Mouse (Mus musculus) liver, embryonic 16.5 days (tissue): Measurements from ENCODE around the gene Zc3h6. TPM values are rescaled to one million over a fixed set of nuclear protein-coding genes. Genes with fewer than 3 reads are reported as not detected.

Source experiments
- ATAC-seq: fragments of 200-750 bp; cut with Nextera tagmentation; 2 replicates; pipeline ENCODE4 v1.8.0; 2017; ENCODE audit warnings: low read depth, mild to moderate bottlenecking, moderate number of reproducible peaks, moderate library complexity
- H3K27ac ChIP-seq: fragments of 300-500 bp; sonication (generic); 2 replicates; pipeline ENCODE4 v1.5.1; 2014; ENCODE audit warnings: mild to moderate bottlenecking, low read length
- H3K27me3 ChIP-seq: fragments of 300-500 bp; sonication (generic); 2 replicates; pipeline ENCODE4 v1.6.1; 2014; ENCODE audit warnings: low read depth, low read length, mixed read lengths; ENCODE audit not compliant: control insufficient read depth, insufficient read depth
- H3K36me3 ChIP-seq: fragments of 300-500 bp; sonication (generic); 2 replicates; pipeline ENCODE4 v1.6.1; 2014; ENCODE audit warnings: mild to moderate bottlenecking; ENCODE audit not compliant: control insufficient read depth, insufficient read depth
- H3K4me1 ChIP-seq: fragments of 300-500 bp; sonication (generic); 2 replicates; pipeline ENCODE4 v1.6.1; 2014; ENCODE audit warnings: low read depth, low read length, mixed read lengths; ENCODE audit not compliant: control insufficient read depth
- H3K4me2 ChIP-seq: fragments of 300-500 bp; sonication (generic); 2 replicates; pipeline ENCODE4 v1.6.1; 2014; ENCODE audit warnings: low read depth, low read length, mixed read lengths
- H3K4me3 ChIP-seq: fragments of 300-500 bp; sonication (generic); 2 replicates; pipeline ENCODE4 v1.5.1; 2014; ENCODE audit warnings: low read depth, mild to moderate bottlenecking, low read length
- H3K9ac ChIP-seq: fragments of 300-500 bp; sonication (generic); 2 replicates; pipeline ENCODE4 v1.6.1; 2014; ENCODE audit warnings: low read depth, low read length
- H3K9me3 ChIP-seq: fragments of 300-500 bp; sonication (generic); replicated peaks from 2 replicates; pipeline ENCODE4 v1.6.1; 2016; ENCODE audit warnings: low read length; ENCODE audit not compliant: control insufficient read depth
- WGBS: fragments of 180-500 bp; shearing (Covaris S2); extraction: QIAGEN DNeasy Blood & Tissue Kit; methylation state at CpG from one replicate; pipeline ENCODE4 v1.1.7; 2014; ENCODE audit not compliant: insufficient replicate concordance; 5-methylcytosine and 5-hydroxymethylcytosine counted together
- polyA plus RNA-seq: library from polyadenylated mRNA; unstranded; fragments of >200 nt; fragmentation: Nextera tagmentation; extraction: Ambion mirVana; gene quantifications from 2 replicates; pipeline ENCODE4 v1.2.1, GENCODE M21; 2015

Zc3h6 gene
- polyA plus RNA-seq: 0.58 and 0.61 TPM in 2 replicates

- ATAC-seq: peak; percentile 96
- H3K9ac ChIP-seq: peak within 1 kb of the TSS; percentile 91
- H3K27ac ChIP-seq: peak within 1 kb of the TSS; percentile 95
- under 1% methylated on average over 65 of the region's 65 CpGs for WGBS
- H3K4me2 ChIP-seq: peak within 1 kb of the TSS; percentile 83
- H3K9me3 ChIP-seq: no peaks in the 10 kb centered on the region
- peak within 1 kb of the TSS; percentile 76 for H3K4me3 ChIP-seq
- peaks cover 10% of the 10 kb centered on the region for H3K4me1 ChIP-seq
- no peaks in the 10 kb centered on the region for H3K36me3 ChIP-seq
- no peaks in the 10 kb centered on the region for H3K27me3 ChIP-seq
Observed at GRCm38 (mm10) chr2:128966641-128967580, at the start of gene Zc3h6. TSS of gene Zc3h6 (plus strand) at chr2:128967402.

GRCm38 (mm10) chr2:128924799-128925198 lies 42.4 kb upstream of the Zc3h6 start:
- no peaks in the 10 kb centered on the region for H3K27me3 ChIP-seq
- no peak overlapping the region for H3K27ac ChIP-seq
- no peaks in the 10 kb centered on the region for H3K9me3 ChIP-seq
- no peak overlapping the region for H3K4me2 ChIP-seq
- no peaks in the 10 kb centered on the region for H3K4me1 ChIP-seq
- WGBS: 85% methylated on average over 4 of the region's 4 CpGs
- no peak overlapping the region for H3K9ac ChIP-seq
- ATAC-seq: no peak
- no peaks in the 10 kb centered on the region for H3K36me3 ChIP-seq
- no peak overlapping the region for H3K4me3 ChIP-seq

- 67% methylated on average over 3 of the region's 3 CpGs for WGBS
- ATAC-seq: no peak
- H3K27ac ChIP-seq: no peak overlapping the region
Observed at GRCm38 (mm10) chr2:128928446-128928845, 38.8 kb upstream of the Zc3h6 start.

GRCm38 (mm10) chr2:128930704-128931103 lies 36.5 kb upstream of the Zc3h6 start:
- 0 out of 2 replicates have a peak, but pooled peaks cover 4% of the 10 kb centered on the region for H3K36me3 ChIP-seq
- no peak overlapping the region for H3K4me3 ChIP-seq
- H3K9ac ChIP-seq: no peak overlapping the region
- H3K9me3 ChIP-seq: no peaks in the 10 kb centered on the region
- no peaks in the 10 kb centered on the region for H3K27me3 ChIP-seq
- no peak overlapping the region for H3K4me2 ChIP-seq
- ATAC-seq: no peak
- H3K27ac ChIP-seq: no peak overlapping the region
- no peaks in the 10 kb centered on the region for H3K4me1 ChIP-seq

More at GRCm38 (mm10) chr2:128928446-128928845, 38.8 kb upstream of the Zc3h6 start:
- Histone ChIP-seq H3K27me3 (no peaks in the 10 kb centered on the region), H3K4me1 (no peaks in the 10 kb centered on the region), H3K36me3 (0 out of 2 replicates have a peak, but pooled peaks cover 4% of the 10 kb centered on the region), H3K9ac (no peak overlapping the region), H3K4me3 (no peak overlapping the region), H3K4me2 (no peak overlapping the region), H3K9me3 (no peaks in the 10 kb centered on the region)

GRCm38 (mm10) chr2:128936256-128936655 lies 30.9 kb upstream of the Zc3h6 start:
- no peak for ATAC-seq
- Histone ChIP-seq H3K9ac (no peak overlapping the region), H3K27ac (no peak overlapping the region), H3K4me2 (no peak overlapping the region), H3K9me3 (no peaks in the 10 kb centered on the region), H3K4me3 (no peak overlapping the region), H3K4me1 (no peaks in the 10 kb centered on the region), H3K36me3 (no peaks in the 10 kb centered on the region), H3K27me3 (no peaks in the 10 kb centered on the region)
- 55% methylated on average over 3 of the region's 3 CpGs for WGBS

GRCm38 (mm10) chr2:128943538-128944528 lies 23.4 kb upstream of the Zc3h6 start, which contains the start of gene Zc3h8:
TSS of gene Zc3h8 (minus strand) at chr2:128944077.
- peaks cover 8% of the 10 kb centered on the region for H3K4me1 ChIP-seq
- ATAC-seq: peak; percentile 97
- 1% methylated on average over 65 of the region's 65 CpGs for WGBS

GRCm38 (mm10) chr2:128947962-128948588 lies 19.1 kb upstream of the Zc3h6 start:
- Histone ChIP-seq H3K36me3 (no peaks in the 10 kb centered on the region), H3K9me3 (no peaks in the 10 kb centered on the region), H3K4me3 (no peak overlapping the region), H3K4me1 (peaks cover 4% of the 10 kb centered on the region), H3K4me2 (no peak overlapping the region), H3K27ac (no peak overlapping the region), H3K9ac (no peak overlapping the region), H3K27me3 (no peaks in the 10 kb centered on the region)
- WGBS: 37% methylated on average over 6 of the region's 6 CpGs
- no peak for ATAC-seq

More at GRCm38 (mm10) chr2:128943538-128944528, 23.4 kb upstream of the Zc3h6 start, which contains the start of gene Zc3h8:
- H3K27ac ChIP-seq: peak within 1 kb of the TSS; percentile 82
- H3K36me3 ChIP-seq: no peaks in the 10 kb centered on the region
- H3K9ac ChIP-seq: peak within 1 kb of the TSS; percentile 78
- peak within 1 kb of the TSS; percentile 81 for H3K4me3 ChIP-seq
- H3K4me2 ChIP-seq: peak within 1 kb of the TSS; percentile 99
- H3K27me3 ChIP-seq: no peaks in the 10 kb centered on the region
- no peaks in the 10 kb centered on the region for H3K9me3 ChIP-seq

- no peak overlapping the region for H3K27ac ChIP-seq
- H3K9ac ChIP-seq: no peak overlapping the region
- no peaks in the 10 kb centered on the region for H3K9me3 ChIP-seq
- no peaks in the 10 kb centered on the region for H3K36me3 ChIP-seq
- no peak for ATAC-seq
- no peak overlapping the region for H3K4me2 ChIP-seq
- H3K4me1 ChIP-seq: no peaks in the 10 kb centered on the region
- H3K27me3 ChIP-seq: no peaks in the 10 kb centered on the region
- no peak overlapping the region for H3K4me3 ChIP-seq
Observed at GRCm38 (mm10) chr2:128954186-128954585, 13.0 kb upstream of the Zc3h6 start.
